9 mouse cellular contexts compared by ENCODE assay signal in the genomic region with DNA sequence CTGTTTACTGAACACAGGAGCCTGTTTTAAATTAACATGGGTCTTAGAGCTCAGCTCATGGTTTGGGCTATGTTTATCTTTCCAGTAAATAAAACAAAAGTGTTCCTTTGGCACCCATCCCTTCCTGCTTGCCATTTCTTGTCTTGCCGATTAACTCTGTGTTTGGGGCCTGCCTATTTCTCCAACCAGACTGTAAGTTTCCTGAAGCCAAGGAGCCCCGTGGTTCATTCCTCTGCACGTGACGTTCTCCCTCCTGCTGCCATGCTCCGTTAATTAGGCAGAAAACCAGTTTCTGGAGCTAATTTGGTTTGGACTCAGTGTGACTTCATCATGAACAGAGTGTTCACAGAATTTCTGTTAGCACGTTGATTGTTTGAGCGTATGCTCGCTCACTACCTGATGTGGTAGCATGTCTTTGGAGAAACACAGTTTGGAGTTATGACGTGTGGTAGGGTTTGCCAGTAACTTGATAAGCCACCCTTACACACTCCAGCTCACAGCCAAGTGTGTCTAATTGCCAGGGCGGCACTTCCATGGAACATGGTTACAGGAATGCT.
DNase-seq lines count a peak whose midpoint lies in the region; ATAC-seq and TF ChIP-seq lines count a peak whose summit lies in the region.
"Had no signal": no experiment of that assay in that cellular context is flagged by ENCODE, and none has a peak within 500 bp of the region (broad histone marks: within the 10 kb centered on the region; RNA-seq: fewer than 3 reads in every experiment).

No protein-coding gene starts in this region.

- DNase-seq in forebrain, embryonic 10.5 days (ENCODE audit: extremely low spot score, low spot score), result no peak
- DNase-seq in forebrain, embryonic 11.5 days (ENCODE audit: low spot score), result no peak
- no peak for DNase-seq in layer of hippocampus, adult 2 months (ENCODE audit: low spot score in 2 of 2)
- DNase-seq in layer of hippocampus, adult 8-10 months (ENCODE audit: low spot score in 2 of 2), result no peak
- DNase-seq in NIH3T3 (ENCODE audit: low read depth), result peak; percentile 47
- no peak for DNase-seq in adrenal gland, adult 2 months
- DNase-seq in neural tube, embryonic 10.5 days (ENCODE audit: extremely low spot score, low spot score), result no peak

- H3K4me1 ChIP-seq in forebrain, embryonic 10.5 days, result peaks cover 89% of the 10 kb centered on the region
- H3K4me1 ChIP-seq in forebrain, embryonic 11.5 days (replicated peaks; ENCODE audit: control insufficient read depth, insufficient read depth, low read length), result peaks cover 3% of the 10 kb centered on the region; the same call in 1 of the 2 replicates
- H3K4me1 ChIP-seq in kidney, embryonic 15.5 days, result peaks cover 51% of the 10 kb centered on the region

- no peak overlapping the region for H3K4me2 ChIP-seq in forebrain, embryonic 11.5 days (ENCODE audit: low read depth, low read length, severe bottlenecking)
- no peak overlapping the region for H3K4me2 ChIP-seq in kidney, embryonic 15.5 days

- no peak overlapping the region for H3K9ac ChIP-seq in forebrain, embryonic 11.5 days (ENCODE audit: low read length)
- H3K9ac ChIP-seq in kidney, embryonic 15.5 days, result no peak overlapping the region

- peak overlapping the region; percentile 21; the same call in 1 of the 2 replicates for H3K27ac ChIP-seq in forebrain, embryonic 10.5 days
- no peak overlapping the region for H3K27ac ChIP-seq in forebrain, embryonic 11.5 days (ENCODE audit: low read depth, low read length)
- H3K27ac ChIP-seq in layer of hippocampus, adult 2 months, result peak overlapping the region; percentile 11; the same call in 1 of the 2 replicates
- peak overlapping the region; percentile 52 for H3K27ac ChIP-seq in kidney, embryonic 15.5 days

- TF ChIP-seq CTCF in layer of hippocampus, adult 2 months (conservative IDR thresholded peaks at IDR 0.05), result no peak

- H3K4me3 ChIP-seq in forebrain, embryonic 10.5 days, result no peak overlapping the region
- no peak overlapping the region for H3K4me3 ChIP-seq in forebrain, embryonic 11.5 days (ENCODE audit: low read depth, low read length)
- H3K4me3 ChIP-seq in layer of hippocampus, adult 2 months, result no peak overlapping the region
- no peak overlapping the region for H3K4me3 ChIP-seq in kidney, embryonic 15.5 days (replicated peaks)

- no peak for ATAC-seq in forebrain, embryonic 11.5 days (replicated peaks; ENCODE audit: low FRiP score)
- peak; percentile 68; the same call in 1 of the 2 replicates for ATAC-seq in kidney, embryonic 15.5 days (replicated peaks; ENCODE audit: low FRiP score)
- ATAC-seq: hindbrain, embryonic 16.5 days had no signal

- 77% methylated on average over 10 of the region's 10 CpGs for WGBS in forebrain, embryonic 10.5 days
- 74% methylated on average over 10 of the region's 10 CpGs for WGBS in forebrain, embryonic 11.5 days
- 60% methylated on average over 10 of the region's 10 CpGs for WGBS in kidney, embryonic 15.5 days

- H3K9me3 ChIP-seq in forebrain, embryonic 10.5 days, result no peaks in the 10 kb centered on the region
- no peaks in the 10 kb centered on the region for H3K9me3 ChIP-seq in forebrain, embryonic 11.5 days (ENCODE audit: control insufficient read depth, low read length)
- no peaks in the 10 kb centered on the region for H3K9me3 ChIP-seq in kidney, embryonic 15.5 days (replicated peaks)

- no peaks in the 10 kb centered on the region for H3K27me3 ChIP-seq in forebrain, embryonic 10.5 days (ENCODE audit: poor library complexity, severe bottlenecking)
- H3K27me3 ChIP-seq in forebrain, embryonic 11.5 days (ENCODE audit: control insufficient read depth, insufficient read depth, low read length), result no peaks in the 10 kb centered on the region
- no peaks in the 10 kb centered on the region for H3K27me3 ChIP-seq in kidney, embryonic 15.5 days

- peaks cover 33% of the 10 kb centered on the region for H3K36me3 ChIP-seq in forebrain, embryonic 10.5 days (replicated peaks)
- H3K36me3 ChIP-seq in forebrain, embryonic 11.5 days (ENCODE audit: control insufficient read depth, insufficient read depth, low read length), result no peaks in the 10 kb centered on the region
- peaks cover under 1% of the 10 kb centered on the region; the same call in 1 of the 2 replicates for H3K36me3 ChIP-seq in kidney, embryonic 15.5 days
